Mouse (Mus musculus) liver, embryonic 12.5 days (tissue): Measurements from ENCODE around the gene Slc44a3. TPM values are rescaled to one million over a fixed set of nuclear protein-coding genes. Genes with fewer than 3 reads are reported as not detected.

ENCODE experiments used
- ATAC-seq: fragments of 200-750 bp; cut with Nextera tagmentation; 2 replicates; pipeline ENCODE4 v1.8.0; 2017; ENCODE audit warnings: moderate number of reproducible peaks, mild to moderate bottlenecking, moderate library complexity
- H3K27ac ChIP-seq: fragments of 300-500 bp; sonication (generic); 2 replicates; pipeline ENCODE4 v1.5.1; 2016; ENCODE audit warnings: mild to moderate bottlenecking
- H3K27me3 ChIP-seq: fragments of 300-500 bp; sonication (generic); replicated peaks from 2 replicates; pipeline ENCODE4 v1.6.1; 2016; ENCODE audit warnings: mild to moderate bottlenecking, moderate library complexity
- H3K36me3 ChIP-seq: fragments of 300-500 bp; sonication (generic); 2 replicates; pipeline ENCODE4 v1.6.1; 2016; ENCODE audit warnings: mild to moderate bottlenecking, moderate library complexity
- H3K4me1 ChIP-seq: fragments of 300-500 bp; sonication (generic); 2 replicates; pipeline ENCODE4 v1.6.1; 2016
- H3K4me2 ChIP-seq: fragments of 300-500 bp; sonication (generic); 2 replicates; pipeline ENCODE4 v1.6.1; 2016; ENCODE audit warnings: mild to moderate bottlenecking, moderate library complexity
- H3K4me3 ChIP-seq: fragments of 300-500 bp; sonication (generic); 2 replicates; pipeline ENCODE4 v1.5.1; 2016; ENCODE audit warnings: mild to moderate bottlenecking, moderate library complexity
- H3K9ac ChIP-seq: fragments of 300-500 bp; sonication (generic); 2 replicates; pipeline ENCODE4 v1.6.1; 2016; ENCODE audit warnings: mild to moderate bottlenecking, moderate library complexity
- H3K9me3 ChIP-seq: fragments of 300-500 bp; sonication (generic); replicated peaks from 2 replicates; pipeline ENCODE4 v1.6.1; 2016; ENCODE audit warnings: mild to moderate bottlenecking, moderate library complexity
- WGBS: fragments of 180-500 bp; shearing (Covaris S2); methylation state at CpG from one replicate; pipeline ENCODE4 v1.1.7; 2016; ENCODE audit not compliant: insufficient replicate concordance; 5-methylcytosine and 5-hydroxymethylcytosine counted together
- polyA plus RNA-seq: library from polyadenylated mRNA; unstranded; fragments of >200 nt; fragmentation: Nextera tagmentation; extraction: Ambion mirVana; gene quantifications from 2 replicates; pipeline ENCODE4 v1.2.1, GENCODE M21; 2016

The Slc44a3 gene
- polyA plus RNA-seq, 1 experiment from 2014 or later, result 3.7 TPM

- no peak for ATAC-seq
- H3K27me3 ChIP-seq, result no peaks in the 10 kb centered on the region
- no peak overlapping the region for H3K9ac ChIP-seq
- H3K4me2 ChIP-seq, result no peak overlapping the region
- 0 out of 2 replicates have a peak, but pooled peaks cover 5% of the 10 kb centered on the region for H3K36me3 ChIP-seq
- no peak overlapping the region for H3K27ac ChIP-seq
- H3K9me3 ChIP-seq, result no peaks in the 10 kb centered on the region
- 35% methylated on average over 5 of the region's 5 CpGs for WGBS
- H3K4me3 ChIP-seq, result no peak overlapping the region
- peaks cover 4% of the 10 kb centered on the region; the same call in 1 of the 2 replicates for H3K4me1 ChIP-seq
Observed at GRCm38 (mm10) chr3:121490941-121491340, 41.3 kb downstream of the Slc44a3 start.

DNA sequence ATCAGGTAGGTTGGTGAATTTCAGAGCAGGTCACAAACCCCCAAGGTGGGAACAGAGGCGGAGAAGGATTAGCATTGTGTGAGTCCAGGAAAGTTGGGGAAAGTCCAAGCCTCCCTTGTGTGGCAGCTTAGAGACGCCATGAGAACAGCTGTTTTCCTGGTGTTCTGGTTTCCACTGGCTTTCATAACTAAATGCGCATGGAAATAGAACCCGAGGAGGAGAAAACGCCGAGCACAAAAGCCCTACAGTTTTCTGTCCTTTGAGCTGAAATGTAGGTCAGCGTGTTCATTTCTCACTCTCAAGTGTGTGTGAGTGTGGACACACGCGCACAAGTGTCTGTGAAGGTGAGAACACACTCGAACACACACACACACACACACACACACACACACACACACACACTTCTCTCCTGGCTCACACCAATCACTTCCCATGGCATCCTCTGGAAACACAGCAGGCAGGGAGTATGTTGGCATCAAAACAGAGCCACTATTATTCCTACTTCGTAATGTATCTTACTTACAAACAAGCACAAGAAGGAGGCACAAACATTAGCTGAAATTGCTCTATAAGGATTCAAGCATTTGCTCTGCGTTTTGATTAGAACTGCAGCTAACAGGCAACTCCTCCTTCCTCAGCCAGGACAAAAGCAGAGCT lies 42.6 kb downstream of the Slc44a3 start:
- no peak overlapping the region for H3K27ac ChIP-seq
- H3K4me3 ChIP-seq, result no peak overlapping the region
- H3K4me1 ChIP-seq, result peaks cover 7% of the 10 kb centered on the region; the same call in 1 of the 2 replicates
- no peaks in the 10 kb centered on the region for H3K27me3 ChIP-seq
- H3K36me3 ChIP-seq, result no peaks in the 10 kb centered on the region
- H3K9ac ChIP-seq, result no peak overlapping the region
- 77% methylated on average over 12 of the region's 12 CpGs for WGBS
- no peaks in the 10 kb centered on the region for H3K9me3 ChIP-seq
- H3K4me2 ChIP-seq, result no peak overlapping the region
- ATAC-seq, result no peak

DNA sequence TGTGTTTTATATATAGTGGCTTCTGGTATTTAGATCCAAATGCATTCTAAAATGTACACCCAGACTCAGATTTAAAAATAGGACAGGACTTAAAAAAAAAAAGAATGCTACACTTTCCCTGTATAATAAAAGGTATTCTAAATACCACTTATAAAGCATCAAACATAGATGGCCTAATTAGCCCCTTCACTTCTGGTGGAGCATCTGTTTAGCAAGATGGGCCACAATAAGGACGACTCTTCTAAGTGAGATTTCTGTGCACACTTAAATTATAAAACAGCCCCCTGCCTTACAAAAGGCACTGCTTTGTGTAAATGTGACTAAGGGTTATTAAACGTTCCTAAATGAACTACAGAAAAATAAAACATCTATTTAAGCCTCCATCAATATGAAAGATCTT lies 47.0 kb downstream of the Slc44a3 start:
- ATAC-seq, result no peak
- peaks cover 1% of the 10 kb centered on the region; the same call in 1 of the 2 replicates for H3K27me3 ChIP-seq
- 60% methylated on average over 2 of the region's 2 CpGs for WGBS

DNA sequence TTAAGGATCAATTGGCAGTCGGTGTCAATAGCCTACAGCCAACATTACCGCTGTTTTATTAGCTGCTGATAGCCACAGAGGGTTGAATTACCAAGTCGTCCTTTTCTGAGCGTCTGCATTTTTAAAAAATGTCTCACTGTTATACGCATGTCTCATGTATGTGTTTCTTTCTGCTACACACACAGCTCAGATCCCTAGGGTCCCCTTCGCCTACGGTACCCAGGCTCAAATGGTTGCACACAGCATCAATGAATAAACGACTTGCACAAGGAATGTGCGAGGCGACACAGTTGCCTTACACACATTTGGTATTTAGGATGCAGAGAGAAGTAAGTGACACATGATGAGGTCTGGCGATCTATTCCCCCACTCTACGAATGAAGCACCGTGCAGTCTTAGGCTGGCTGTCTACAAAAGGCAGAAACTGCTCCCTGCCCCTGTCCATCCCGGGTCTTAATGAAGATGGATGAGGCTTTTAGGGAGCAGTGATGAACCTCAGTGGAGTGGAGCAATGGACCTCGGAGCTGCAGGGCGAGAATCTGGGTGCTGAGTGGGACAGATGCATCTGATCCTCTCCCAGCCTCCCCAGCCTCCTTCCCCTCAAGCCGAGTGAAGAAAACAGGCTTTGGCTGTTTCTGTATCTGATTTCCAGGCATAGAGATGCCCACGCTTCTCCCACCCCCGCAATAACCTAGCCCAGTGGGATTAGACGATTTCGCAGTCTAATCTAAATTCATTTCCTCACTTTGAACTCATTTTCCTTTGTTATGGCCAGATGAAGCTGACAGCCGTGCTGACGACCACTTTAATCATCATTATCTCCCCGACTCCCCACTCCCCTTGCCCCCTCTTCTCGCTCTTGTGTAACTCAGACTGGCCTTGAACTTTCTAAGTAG lies 48.7 kb downstream of the Slc44a3 start:
- Histone ChIP-seq H3K4me1 (peaks cover 29% of the 10 kb centered on the region), H3K4me2 (no peak overlapping the region)
- 61% methylated on average over 25 of the region's 25 CpGs for WGBS

More for the DNA sequence above, 47.0 kb downstream of the Slc44a3 start:
- H3K4me3 ChIP-seq, result no peak overlapping the region
- no peak overlapping the region for H3K9ac ChIP-seq
- no peak overlapping the region for H3K4me2 ChIP-seq
- H3K4me1 ChIP-seq, result peaks cover 16% of the 10 kb centered on the region
- no peak overlapping the region for H3K27ac ChIP-seq
- no peaks in the 10 kb centered on the region for H3K36me3 ChIP-seq
- no peaks in the 10 kb centered on the region for H3K9me3 ChIP-seq

GRCm38 (mm10) chr3:121481564-121481963 lies 50.6 kb downstream of the Slc44a3 start:
- H3K27ac ChIP-seq, result no peak overlapping the region
- no peak overlapping the region for H3K9ac ChIP-seq
- 43% methylated on average over 6 of the region's 6 CpGs for WGBS
- no peaks in the 10 kb centered on the region for H3K36me3 ChIP-seq
- H3K4me1 ChIP-seq, result peaks cover 36% of the 10 kb centered on the region
- no peak for ATAC-seq
- no peak overlapping the region for H3K4me2 ChIP-seq
- no peaks in the 10 kb centered on the region for H3K9me3 ChIP-seq
- H3K27me3 ChIP-seq, result peaks cover 4% of the 10 kb centered on the region; the same call in 1 of the 2 replicates
- H3K4me3 ChIP-seq, result no peak overlapping the region

More for the DNA sequence above, 48.7 kb downstream of the Slc44a3 start:
- peaks cover 4% of the 10 kb centered on the region; the same call in 1 of the 2 replicates for H3K27me3 ChIP-seq
- no peaks in the 10 kb centered on the region for H3K36me3 ChIP-seq
- no peak overlapping the region for H3K4me3 ChIP-seq
- H3K9ac ChIP-seq, result no peak overlapping the region
- ATAC-seq, result no peak
- H3K9me3 ChIP-seq, result no peaks in the 10 kb centered on the region
- H3K27ac ChIP-seq, result no peak overlapping the region

DNA sequence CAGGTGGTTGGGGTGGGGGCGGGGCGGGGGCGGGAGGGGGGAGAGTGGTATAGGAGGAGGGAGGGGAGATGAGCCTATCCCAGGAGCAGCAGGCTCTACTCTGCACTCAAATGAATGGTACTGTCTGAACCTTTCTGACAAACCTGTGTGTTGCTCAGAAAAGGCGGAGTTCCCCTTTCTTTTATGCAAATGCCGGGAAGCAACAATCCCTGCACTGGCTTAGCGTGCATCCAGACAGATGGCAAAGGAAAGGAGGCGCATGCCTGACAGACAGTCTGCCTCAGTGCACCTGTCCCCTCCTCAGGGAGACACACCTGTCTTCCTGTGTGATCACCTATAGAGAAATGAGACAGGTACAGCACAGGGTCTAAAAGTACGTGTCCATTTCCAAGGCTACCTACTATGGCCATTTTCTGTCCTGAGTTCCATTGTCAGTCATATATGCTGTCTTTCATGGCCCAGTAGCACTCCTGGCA lies 51.2 kb downstream of the Slc44a3 start:
- WGBS, result 53% methylated on average over 8 of the region's 8 CpGs
- no peak overlapping the region for H3K4me2 ChIP-seq
- ATAC-seq, result no peak
- H3K9me3 ChIP-seq, result no peaks in the 10 kb centered on the region
- no peaks in the 10 kb centered on the region for H3K36me3 ChIP-seq
- H3K27ac ChIP-seq, result no peak overlapping the region
- peaks cover 41% of the 10 kb centered on the region for H3K4me1 ChIP-seq
- no peak overlapping the region for H3K9ac ChIP-seq
- H3K27me3 ChIP-seq, result peaks cover 4% of the 10 kb centered on the region; the same call in 1 of the 2 replicates
- H3K4me3 ChIP-seq, result no peak overlapping the region

- no peak overlapping the region for H3K9ac ChIP-seq
- WGBS, result 55% methylated on average over 26 of the region's 26 CpGs
- peak; percentile 46; the same call in 1 of the 2 replicates for ATAC-seq
Observed at GRCm38 (mm10) chr3:121480030-121480960, 51.9 kb downstream of the Slc44a3 start.

GRCm38 (mm10) chr3:121474738-121475137 lies 57.5 kb downstream of the Slc44a3 start:
- H3K4me3 ChIP-seq, result no peak overlapping the region
- ATAC-seq, result peak; percentile 87
- no peaks in the 10 kb centered on the region for H3K27me3 ChIP-seq
- H3K4me1 ChIP-seq, result peaks cover 49% of the 10 kb centered on the region
- 14% methylated on average over 3 of the region's 3 CpGs for WGBS
- H3K27ac ChIP-seq, result peak overlapping the region; percentile 71
- H3K36me3 ChIP-seq, result no peaks in the 10 kb centered on the region
- no peak overlapping the region for H3K9ac ChIP-seq
- H3K9me3 ChIP-seq, result no peaks in the 10 kb centered on the region
- peak overlapping the region; percentile 0; the same call in 1 of the 2 replicates for H3K4me2 ChIP-seq

More at GRCm38 (mm10) chr3:121480030-121480960, 51.9 kb downstream of the Slc44a3 start:
- Histone ChIP-seq H3K36me3 (no peaks in the 10 kb centered on the region), H3K27ac (no peak overlapping the region), H3K27me3 (peaks cover 4% of the 10 kb centered on the region; the same call in 1 of the 2 replicates), H3K4me2 (no peak overlapping the region), H3K4me1 (peaks cover 48% of the 10 kb centered on the region), H3K4me3 (no peak overlapping the region), H3K9me3 (no peaks in the 10 kb centered on the region)

GRCm38 (mm10) chr3:121471703-121472102 lies 60.5 kb downstream of the Slc44a3 start:
- Histone ChIP-seq H3K9ac (no peak overlapping the region), H3K9me3 (no peaks in the 10 kb centered on the region), H3K36me3 (no peaks in the 10 kb centered on the region), H3K4me1 (peaks cover 59% of the 10 kb centered on the region), H3K4me3 (no peak overlapping the region), H3K4me2 (no peak overlapping the region), H3K27ac (no peak overlapping the region), H3K27me3 (no peaks in the 10 kb centered on the region)
- WGBS, result 77% methylated on average over 11 of the region's 11 CpGs
- ATAC-seq, result no peak

DNA sequence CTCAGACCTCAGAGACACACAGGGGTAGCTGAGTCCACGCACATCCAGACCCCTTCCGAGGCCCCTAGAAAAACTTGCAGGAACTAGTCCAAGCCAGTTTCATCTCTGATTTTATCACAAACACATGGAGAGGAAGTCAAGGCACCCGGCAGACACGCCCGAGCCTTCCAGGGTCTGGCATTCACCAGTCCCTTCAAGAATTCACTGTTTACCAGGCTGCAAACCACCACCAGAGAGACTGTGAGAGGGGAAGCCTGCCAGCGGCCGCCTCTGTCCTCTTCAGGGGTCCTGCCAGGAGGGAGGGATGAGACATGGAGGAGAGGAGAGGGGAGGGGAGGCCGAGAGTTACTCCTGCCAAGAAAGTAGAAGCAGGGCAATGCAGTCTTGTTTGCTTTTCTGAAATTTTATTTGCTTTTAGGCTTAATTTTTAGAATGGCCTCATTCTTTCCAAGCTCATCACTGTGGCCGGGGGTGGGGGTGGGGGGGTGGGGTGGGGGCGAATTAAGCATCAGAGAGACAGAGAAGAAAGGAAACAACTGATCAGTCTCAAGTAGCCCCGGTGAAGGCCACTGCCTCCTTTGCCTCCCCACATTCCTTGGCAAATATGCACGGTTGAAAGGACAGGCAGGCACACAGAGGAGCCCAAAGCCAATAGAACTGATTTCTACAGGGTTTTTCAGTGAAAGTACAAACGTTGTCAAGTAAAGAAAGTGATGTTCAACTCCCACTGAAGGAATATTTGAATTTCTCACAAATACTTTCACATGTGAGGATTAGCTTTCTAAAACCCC lies 62.8 kb downstream of the Slc44a3 start:
- Histone ChIP-seq H3K9me3 (no peaks in the 10 kb centered on the region), H3K4me3 (no peak overlapping the region), H3K4me2 (peak overlapping the region; percentile 40), H3K4me1 (peaks cover 38% of the 10 kb centered on the region), H3K27me3 (no peaks in the 10 kb centered on the region), H3K36me3 (no peaks in the 10 kb centered on the region), H3K9ac (peak overlapping the region; percentile 28; the same call in 1 of the 2 replicates), H3K27ac (peak overlapping the region; percentile 41)
- 14% methylated on average over 13 of the region's 13 CpGs for whole genome bisulfite sequencing
- ATAC-seq, result peak; percentile 57
